Comparison of ENCODE assay signal across 10 mouse cellular contexts in genomic region chr9:121284422-121284821, GRCm38 (mm10). TPM values are rescaled to one million over a fixed set of nuclear protein-coding genes. Genes with fewer than 3 reads are reported as not detected.
A peak's percentile ranks its signal among the peaks of the same experiment; 100 is the strongest.
DNase-seq lines count a peak whose midpoint lies in the region; ATAC-seq lines count a peak whose summit lies in the region.
"Had no signal": no experiment of that assay in that cellular context is flagged by ENCODE, and none has a peak within 500 bp of the region (broad histone marks: within the 10 kb centered on the region; RNA-seq: fewer than 3 reads in every experiment).

No protein-coding gene starts in this region.

- H3K4me2 ChIP-seq in liver, embryonic 11.5 days = no peak overlapping the region
- H3K4me2 ChIP-seq: heart, embryonic 15.5 days had no signal

- 86% methylated on average over 3 of the region's 3 CpGs for WGBS in liver, embryonic 11.5 days

- H3K9ac ChIP-seq in liver, embryonic 11.5 days (ENCODE audit: low read depth, low read length) = no peak overlapping the region
- H3K9ac ChIP-seq: heart, embryonic 15.5 days had no signal

- DNase-seq in cerebellum, adult 9-11 months = peak; percentile 36
- peak; percentile 63 for DNase-seq in liver
- no peak for DNase-seq in liver, embryonic 11.5 days (ENCODE audit: low spot score)
- DNase-seq in retina, embryonic 14.5 days (ENCODE audit: low spot score) = peak; percentile 51
- DNase-seq in left cerebral cortex, postnatal 36 days (ENCODE audit: low spot score in 2 of 2) = no peak
- no peak for DNase-seq in right cerebral cortex, adult 18-20 months

- H3K27ac ChIP-seq in liver, embryonic 11.5 days (ENCODE audit: low read depth, low read length) = no peak overlapping the region
- H3K27ac ChIP-seq: heart, embryonic 15.5 days had no signal

- H3K9me3 ChIP-seq in liver, embryonic 11.5 days (ENCODE audit: control insufficient read depth, low read length) = peaks cover 5% of the 10 kb centered on the region; the same call in 1 of the 2 replicates
- H3K9me3 ChIP-seq: heart, embryonic 15.5 days had no signal

- peaks cover 7% of the 10 kb centered on the region for H3K4me1 ChIP-seq in liver, embryonic 11.5 days (replicated peaks; ENCODE audit: control insufficient read depth, insufficient read depth, low read length)

- H3K27me3 ChIP-seq in liver, embryonic 11.5 days (replicated peaks; ENCODE audit: control insufficient read depth, insufficient read depth, low read length) = no peaks in the 10 kb centered on the region
- H3K27me3 ChIP-seq: heart, embryonic 15.5 days; Patski had no signal

- intact Hi-C loops in left cerebral cortex, postnatal 36 days (cut with DNase I) = loop anchor here (2.0 kb wide), 1 partner anchor 90 kb away; no protein-coding TSS in a partner anchor

- no peak for ATAC-seq in cerebellum, adult (ENCODE audit: insufficient number of reproducible peaks, low FRiP score, low TSS enrichment)
- no peak for ATAC-seq in liver, embryonic 11.5 days (replicated peaks; ENCODE audit: low FRiP score)
- peak; percentile 56 for ATAC-seq in erythroblast, adult 5-6 weeks (replicated peaks; ENCODE audit: low FRiP score, poor library complexity, severe bottlenecking)
- ATAC-seq: Patski had no signal

- H3K4me3 ChIP-seq in liver, embryonic 11.5 days (ENCODE audit: low read depth, low read length) = no peak overlapping the region
- H3K4me3 ChIP-seq: heart, embryonic 15.5 days had no signal

- H3K36me3 ChIP-seq in liver, embryonic 11.5 days (ENCODE audit: control insufficient read depth, insufficient read depth, low read length) = no peaks in the 10 kb centered on the region
- H3K36me3 ChIP-seq: heart, embryonic 15.5 days had no signal

RNA-seq across cellular contexts. Expression of gene Ulk4, which starts 7.4 kb away (rescaled TPM):
- polyA plus RNA-seq in liver, embryonic 11.5 days (2014; fragmentation: Nextera tagmentation; extraction: Ambion mirVana) = 75.1 and 77.3 TPM in 2 replicates
- total RNA-seq in erythroblast, adult 5-6 weeks (2015; ENCODE audit: low replicate concordance) = not detected in 2 replicates
- 0.34 and 3.9 TPM in 2 replicates for total RNA-seq in erythroblast, adult 5-6 weeks (2017; ENCODE audit: low replicate concordance)
- 10 to 100 TPM in 1 of 2 experiments, 1 to 10 TPM in 1; 6.3 to 11.4 TPM for total RNA-seq in left cerebral cortex, postnatal 36 days (2021)

RNA-seq across cellular contexts. Expression of gene Trak1, which starts 12.9 kb away (rescaled TPM):
- 11.2 and 13.1 TPM in 2 replicates for polyA plus RNA-seq in liver, embryonic 11.5 days (2014; fragmentation: Nextera tagmentation; extraction: Ambion mirVana)
- total RNA-seq in erythroblast, adult 5-6 weeks (2015; ENCODE audit: low replicate concordance) = 5.0 and 36.9 TPM in 2 replicates
- 3.0 and 6.7 TPM in 2 replicates for total RNA-seq in erythroblast, adult 5-6 weeks (2017; ENCODE audit: low replicate concordance)
- 100 to 1,000 TPM; 229 to 269 TPM for total RNA-seq in left cerebral cortex, postnatal 36 days (2021)

Comparison
In these comparisons a context has a peak if more than half of its experiments do, and no peak if none do; other contexts are left out.
1. DNase-seq: peak in cerebellum, adult 9-11 months (single experiment), liver (single experiment) and retina, embryonic 14.5 days (single experiment); none in liver, embryonic 11.5 days (single experiment), left cerebral cortex, postnatal 36 days (0 of 2) and right cerebral cortex, adult 18-20 months (single experiment).
2. RNA of gene Trak1, which starts 12.9 kb away (total RNA-seq): 229 to 269 TPM in left cerebral cortex, postnatal 36 days; 3.0 to 36.9 TPM in erythroblast, adult 5-6 weeks; every median in the first group is over 4 times any median in the second.